Mouse (Mus musculus) left cerebral cortex, adult 9 months (tissue): ENCODE data around the gene Hnrnpu.
"Not testable (repeated sequence)": the region's sequence is repeated elsewhere in the genome, so short reads cannot be mapped to it uniquely, and the experiment has no call there.

Experiments
- DNase-seq, 2 experiments: peaks; one replicate each; pipeline ENCODE4 v3.0.0; 2022; ENCODE audit warnings: low spot score in 2 of 2

The Hnrnpu gene

GRCm38 (mm10) chr1:178314236-178314635 is 23.4 kb downstream of the Hnrnpu start:
- no peak for DNase-seq

DNA sequence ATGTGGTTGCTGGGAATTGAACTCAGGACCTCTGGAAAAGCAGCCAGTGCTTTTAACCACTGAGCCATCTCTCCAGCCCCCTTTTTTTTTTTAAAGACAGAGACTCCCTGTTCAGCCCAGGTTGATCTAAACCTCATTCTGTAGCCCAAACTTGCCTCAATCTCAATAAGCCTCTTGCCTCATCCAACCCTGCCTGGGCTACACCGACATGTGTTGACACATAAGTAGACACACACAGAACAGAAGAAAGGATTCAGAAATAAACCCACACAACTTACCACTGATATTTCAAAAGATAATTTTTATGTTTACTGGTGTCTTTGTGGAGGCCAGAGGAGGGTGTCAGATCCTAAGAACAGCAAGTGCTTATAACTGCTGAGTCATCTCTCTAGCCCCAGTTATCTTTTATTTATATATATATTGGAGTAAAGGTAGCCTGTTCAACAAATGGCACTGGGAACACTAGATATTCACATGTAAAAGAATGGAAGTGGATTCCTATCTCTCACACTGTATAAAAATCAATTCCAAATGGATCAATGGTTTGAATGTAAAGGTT is 24.5 kb downstream of the Hnrnpu start:
- DNase-seq: no peak

GRCm38 (mm10) chr1:178310128-178310527 is 27.5 kb downstream of the Hnrnpu start:
- DNase-seq: no peak

DNA sequence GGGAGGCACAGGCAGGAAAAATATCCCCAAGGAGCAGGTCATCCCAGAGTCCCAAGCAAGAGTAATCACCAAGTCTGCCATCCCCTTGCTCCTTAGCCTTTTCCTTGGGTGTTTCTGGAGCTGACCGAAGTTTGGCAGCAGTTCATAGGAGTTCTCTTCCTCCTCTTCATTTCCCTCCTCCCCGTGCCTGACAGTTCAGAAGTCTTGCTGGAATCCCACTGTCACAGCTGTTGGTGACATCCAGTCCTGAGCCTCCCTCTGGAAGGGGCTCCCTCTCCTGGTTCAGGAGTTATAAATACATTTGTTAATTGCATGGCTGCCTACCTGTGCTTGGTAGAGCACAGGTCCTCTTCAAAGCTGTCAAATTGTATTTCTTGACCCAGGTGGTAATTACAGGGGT is 28.1 kb downstream of the Hnrnpu start:
- no peak for DNase-seq

DNA sequence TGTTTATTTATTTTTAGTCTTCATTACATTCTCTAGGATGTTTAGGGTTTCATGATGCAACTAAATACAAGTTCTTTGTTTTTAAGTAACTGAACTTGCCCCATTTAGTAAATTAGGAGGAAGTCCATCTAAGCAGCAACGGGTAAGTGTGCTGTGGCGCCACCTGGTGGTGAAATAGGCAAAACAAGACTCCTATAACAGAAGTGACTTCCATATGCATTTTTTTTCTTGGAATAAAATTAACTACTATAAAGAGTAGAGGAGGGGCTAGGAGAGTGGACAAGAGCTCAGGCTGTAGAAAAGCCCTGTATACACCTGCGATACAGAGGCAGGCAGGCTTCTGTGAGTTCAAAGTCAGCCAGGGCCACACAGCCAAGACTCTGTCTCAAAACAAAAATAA is 34.2 kb downstream of the Hnrnpu start:
- DNase-seq: peak in 1 of 2 experiments; percentile 75

DNA sequence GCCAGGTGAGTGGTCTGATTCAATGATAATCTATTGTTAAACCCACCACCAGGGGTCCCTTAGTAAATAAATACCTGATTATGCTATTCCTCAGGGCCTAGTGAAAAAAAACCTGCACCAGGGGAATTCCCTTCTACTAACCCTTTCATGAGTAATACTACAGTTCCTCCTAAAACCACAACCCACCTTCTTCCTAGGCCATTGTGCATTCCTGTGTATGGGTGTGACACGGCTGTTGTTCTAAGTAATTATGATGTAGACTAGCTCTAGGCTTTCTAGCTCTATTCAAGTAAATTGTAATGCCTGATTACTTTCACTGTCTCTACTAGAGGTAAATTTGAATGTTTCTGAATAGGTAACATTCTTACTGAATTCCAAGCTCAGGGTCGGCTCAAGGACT is 36.3 kb downstream of the Hnrnpu start:
- DNase-seq: not testable (repeated sequence)

DNA sequence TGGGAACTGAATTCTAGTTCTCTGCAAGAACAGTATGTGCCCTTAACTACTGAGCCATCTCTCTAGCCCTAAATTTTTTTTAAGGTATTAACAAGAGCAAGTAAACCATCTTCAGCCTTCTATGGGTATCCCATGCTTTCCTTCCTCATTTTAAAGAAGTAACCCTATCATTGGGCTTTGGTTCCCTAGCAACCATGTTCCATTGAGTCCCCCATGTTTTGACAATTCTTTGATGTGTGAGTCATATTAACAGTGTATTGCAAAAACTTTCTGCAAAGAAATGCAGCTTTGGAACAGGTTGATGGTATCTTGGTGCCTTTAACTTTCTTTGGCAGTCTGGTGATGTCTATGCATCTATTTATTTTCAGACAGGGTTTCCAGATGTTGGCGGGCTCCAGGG is 43.5 kb downstream of the Hnrnpu start:
- no peak for DNase-seq

- DNase-seq: no peak
Observed at GRCm38 (mm10) chr1:178291716-178292115, 45.9 kb downstream of the Hnrnpu start.

DNA sequence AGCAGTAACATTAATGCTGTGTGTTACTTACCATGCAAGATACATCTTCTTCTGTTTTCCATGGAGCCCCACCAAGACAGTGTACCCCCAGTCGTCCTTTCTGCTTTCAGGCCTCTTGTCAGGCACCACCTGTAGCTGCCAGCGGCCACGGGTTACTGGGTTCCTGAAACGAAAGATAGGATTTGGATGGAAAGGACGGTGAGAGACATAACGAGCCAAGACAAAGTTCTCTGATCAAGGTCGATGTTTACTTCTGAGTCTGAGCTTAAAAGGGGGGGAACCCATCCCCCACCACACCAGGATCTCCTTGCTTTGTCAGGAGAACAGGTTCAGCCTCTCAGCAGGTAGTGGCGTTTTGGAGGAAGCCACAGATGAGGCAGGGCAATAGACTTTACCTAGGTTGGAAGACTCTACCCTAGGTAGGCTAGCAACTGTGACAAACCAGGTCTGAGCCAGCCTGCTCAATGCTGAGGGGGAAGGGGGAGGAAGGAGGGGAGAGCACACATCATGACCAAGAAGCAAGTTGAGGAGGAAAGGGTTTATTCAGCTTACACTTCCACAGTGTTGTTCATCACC is 49.9 kb downstream of the Hnrnpu start:
- DNase-seq: no peak

DNA sequence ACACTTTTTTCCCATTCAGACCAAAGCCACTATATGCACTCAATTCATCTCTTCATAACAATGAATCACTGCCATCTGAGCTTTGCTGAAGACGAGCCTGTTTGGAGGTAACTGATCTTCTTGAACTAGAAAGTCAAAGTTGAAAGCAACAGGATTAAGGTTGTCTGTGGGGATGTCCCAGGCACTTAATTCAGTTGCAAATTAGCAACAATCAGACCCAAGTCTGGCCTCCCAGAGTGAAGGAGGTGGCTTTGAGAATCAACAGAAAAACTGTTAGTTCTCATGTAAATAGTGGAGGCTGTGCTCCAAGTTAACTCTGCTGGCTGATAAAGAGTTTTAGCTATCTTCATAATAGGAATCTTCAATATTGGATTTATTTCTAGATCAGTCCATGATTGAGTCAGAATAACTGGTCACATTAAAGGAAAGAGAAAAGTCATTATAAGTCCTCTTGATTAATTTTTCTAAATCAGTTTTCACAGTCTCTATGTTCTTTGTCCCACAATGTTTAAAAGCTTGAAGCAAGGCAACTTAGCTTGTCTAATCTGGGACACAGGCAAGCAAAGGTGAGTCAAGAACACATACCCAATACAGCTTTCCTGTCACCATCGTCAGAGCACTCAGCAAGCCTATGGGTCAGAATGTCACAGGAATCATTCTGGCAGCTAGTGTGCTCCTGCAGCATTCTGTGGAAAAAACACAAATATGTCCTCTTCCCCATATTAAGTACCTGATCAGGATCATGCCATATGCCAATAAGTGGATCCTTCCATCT is 53.5 kb downstream of the Hnrnpu start:
- no peak for DNase-seq

DNA sequence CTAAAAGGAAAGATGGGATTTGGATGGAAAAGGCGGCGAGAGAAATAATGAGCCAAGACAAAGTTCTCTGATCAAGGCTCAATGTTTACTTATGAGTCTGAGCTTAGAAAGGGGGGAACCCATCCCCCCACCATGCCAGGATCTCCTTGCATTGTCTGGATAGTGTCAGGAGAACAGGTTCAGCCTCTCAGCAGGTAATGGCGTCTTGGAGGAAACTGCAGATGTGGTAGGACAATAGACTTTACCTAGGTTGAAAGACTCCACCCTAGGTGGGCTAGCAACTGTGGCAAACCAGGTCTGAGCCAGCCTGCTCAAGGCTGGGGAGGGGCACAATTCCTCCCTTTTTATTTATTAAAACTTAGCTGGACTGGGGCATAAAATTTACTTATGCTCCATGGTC is 54.3 kb downstream of the Hnrnpu start:
- DNase-seq: not testable (repeated sequence)

DNA sequence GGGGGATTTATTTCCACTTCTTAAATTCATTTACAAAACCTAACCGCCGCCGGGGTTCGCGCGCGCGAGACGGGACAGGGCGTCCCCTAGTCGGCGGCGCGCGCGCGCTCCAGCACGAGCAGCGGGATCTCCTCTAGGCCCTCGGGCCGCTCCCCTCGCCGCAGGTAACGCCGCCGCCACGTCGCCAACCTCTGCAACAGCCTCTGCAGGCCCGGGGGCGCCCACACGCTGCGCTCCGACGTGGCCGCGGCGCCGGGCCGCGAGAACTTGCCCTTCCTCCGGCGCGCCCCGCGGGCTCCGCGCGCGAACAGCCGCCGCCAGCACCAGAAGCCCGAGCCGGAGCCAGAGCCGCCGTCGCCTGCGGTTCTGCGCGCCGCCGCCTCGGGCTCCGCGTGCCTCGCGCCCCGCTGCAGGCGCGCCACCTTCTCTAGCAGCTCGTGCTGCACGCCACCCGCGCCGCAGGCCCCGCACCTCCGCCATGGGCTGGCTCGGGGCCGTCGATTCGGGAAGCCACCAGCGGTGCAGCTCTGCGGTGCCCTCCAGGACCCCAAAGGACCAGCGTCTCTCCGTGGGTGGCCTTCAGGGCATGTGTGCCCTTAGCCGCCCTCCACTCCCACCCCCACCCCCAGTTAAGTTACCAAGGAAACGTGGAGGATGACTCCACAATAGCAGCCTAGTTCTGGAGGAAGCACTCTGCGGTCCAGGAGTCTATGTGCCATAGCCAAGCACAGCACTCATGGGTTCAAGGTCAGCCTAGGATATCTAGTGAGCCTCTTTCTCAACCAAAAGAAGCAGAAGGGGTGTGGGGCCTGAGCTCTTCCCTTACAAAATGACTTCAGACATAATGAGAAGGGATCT is 61.3 kb downstream of the Hnrnpu start:
- peak; percentile 38 to 63 for DNase-seq

- DNase-seq: peak in 1 of 2 experiments; percentile 7
Observed at GRCm38 (mm10) chr1:178275738-178276053, 61.9 kb downstream of the Hnrnpu start.

GRCm38 (mm10) chr1:178275174-178275730 is 62.3 kb downstream of the Hnrnpu start:
- peak in 1 of 2 experiments; percentile 8 for DNase-seq
